Mouse (Mus musculus): ENCODE results near the gene Rmdn2.

Rmdn2 gene

GRCm38 (mm10) chr17:79700871-79701270, 89.2 kb downstream of the Rmdn2 start:
- in situ Hi-C loops (cut with MboI): no loop called here

GRCm38 (mm10) chr17:79705671-79706455, 94.2 kb downstream of the Rmdn2 start:
- in situ Hi-C loops (cut with MboI): no loop called here

- in situ Hi-C loops (cut with MboI): no loop called here
Measured at GRCm38 (mm10) chr17:79708168-79708567, 96.5 kb downstream of the Rmdn2 start.

DNA sequence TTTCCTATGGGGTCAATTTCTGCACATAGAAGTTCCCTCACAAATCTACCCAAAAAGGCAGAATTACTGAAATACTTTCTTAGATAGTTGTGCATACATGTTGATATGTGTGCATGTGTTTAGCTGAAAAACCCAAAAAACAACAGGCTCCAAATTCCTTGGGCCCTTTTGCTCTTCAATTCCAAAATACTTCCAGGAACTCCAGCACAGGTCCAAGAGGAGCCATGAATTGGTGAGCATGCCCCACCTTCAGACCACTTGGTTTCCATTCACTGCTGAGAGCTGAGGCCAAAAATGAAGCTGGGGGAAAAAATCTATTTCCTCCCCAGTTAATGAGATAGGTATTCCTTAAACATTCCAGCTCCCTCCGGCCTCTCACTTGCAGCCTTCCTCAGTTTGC, 98.1 kb downstream of the Rmdn2 start:
- in situ Hi-C loops (cut with MboI): no loop called here

DNA sequence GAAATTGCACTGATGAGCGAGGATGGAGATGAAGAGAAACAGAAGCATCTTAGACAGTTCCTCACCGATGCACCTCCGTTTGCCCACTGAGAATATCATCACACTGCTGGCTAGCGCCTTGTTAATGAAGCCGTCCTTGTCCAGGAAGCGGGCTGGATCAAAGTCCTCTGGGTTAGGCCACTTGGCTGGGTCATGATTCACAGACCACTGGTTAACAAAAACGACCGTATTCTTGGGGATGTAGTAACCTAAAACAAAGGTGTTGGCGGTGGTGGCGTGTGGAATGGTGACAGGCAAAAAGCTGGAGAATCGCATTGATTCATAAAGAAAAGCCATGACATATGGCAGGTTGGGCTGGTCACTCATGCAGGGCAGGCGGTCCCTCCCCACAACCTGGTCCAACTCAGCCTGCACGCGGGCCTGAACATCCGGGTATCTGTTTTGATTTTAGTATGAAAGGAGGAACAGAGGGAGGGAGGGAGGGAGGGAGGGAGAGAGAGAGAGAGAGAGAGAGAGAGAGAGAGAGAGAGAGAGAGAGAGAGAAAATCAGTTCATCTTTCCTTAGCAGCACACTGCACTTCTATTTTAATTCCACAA, 98.7 kb downstream of the Rmdn2 start:
- in situ Hi-C loops (cut with MboI): no loop called here

DNA sequence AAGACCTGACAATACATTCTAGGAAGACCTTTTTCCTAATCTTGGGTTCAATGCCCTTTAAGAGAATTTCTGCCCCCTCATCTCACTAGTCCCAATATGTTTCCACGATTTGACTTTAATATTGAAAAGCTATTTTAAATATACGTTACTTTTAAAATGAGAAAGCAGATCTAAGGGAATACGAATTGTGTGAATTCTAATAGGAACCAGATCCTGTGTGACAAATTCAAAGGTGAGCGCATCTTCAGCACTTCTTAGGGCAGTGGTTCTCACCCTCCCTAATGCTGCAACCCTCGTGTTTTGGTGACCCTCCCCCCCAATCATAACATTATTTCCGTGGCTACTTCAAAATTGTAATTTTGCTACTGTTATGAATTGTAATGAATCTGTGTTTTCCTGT, 100.3 kb downstream of the Rmdn2 start:
- in situ Hi-C loops (cut with MboI): no loop called here

DNA sequence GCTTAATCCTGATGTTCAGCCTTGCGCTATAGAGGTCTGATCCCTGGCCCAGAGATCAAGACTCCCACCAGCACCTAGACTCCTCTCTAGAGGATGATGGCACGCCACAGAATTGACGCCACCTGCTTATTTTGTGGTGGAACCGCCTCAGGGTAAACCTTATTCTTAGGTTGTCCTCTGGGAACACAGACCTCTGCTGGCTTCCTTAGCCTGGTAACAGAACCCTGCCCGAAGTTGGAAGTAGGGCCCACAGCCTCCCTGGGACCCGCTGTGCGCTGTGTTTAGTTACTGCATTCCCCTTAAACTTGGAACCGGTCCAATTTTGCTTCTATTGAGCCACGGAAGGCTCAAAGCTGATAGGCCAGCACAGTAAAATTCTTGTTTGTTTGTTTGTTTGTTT, 100.9 kb downstream of the Rmdn2 start:
- in situ Hi-C loops (cut with MboI): no loop called here

DNA sequence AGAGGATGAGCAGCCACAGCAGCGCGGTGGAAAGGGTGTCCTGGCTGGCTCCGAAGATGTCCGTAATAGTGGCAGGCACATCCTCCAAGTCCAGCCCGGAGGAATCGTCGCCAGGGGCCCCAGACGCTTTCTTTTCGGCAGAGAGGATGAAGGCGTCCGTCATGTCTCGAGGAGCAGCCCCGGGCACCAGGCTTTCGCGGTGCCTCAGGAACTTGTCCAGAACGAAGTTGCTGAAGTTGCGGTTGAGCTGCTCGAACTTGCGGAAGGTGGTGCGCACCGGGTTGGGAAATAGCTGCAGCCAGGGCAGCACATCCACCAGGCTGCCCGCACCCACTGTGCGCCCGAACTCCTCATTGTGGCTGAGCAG, 101.6 kb downstream of the Rmdn2 start:
- in situ Hi-C loops (cut with MboI): no loop called here

- in situ Hi-C loops (cut with MboI): no loop called here
Measured at GRCm38 (mm10) chr17:79713643-79714367, 102.1 kb downstream of the Rmdn2 start.

DNA sequence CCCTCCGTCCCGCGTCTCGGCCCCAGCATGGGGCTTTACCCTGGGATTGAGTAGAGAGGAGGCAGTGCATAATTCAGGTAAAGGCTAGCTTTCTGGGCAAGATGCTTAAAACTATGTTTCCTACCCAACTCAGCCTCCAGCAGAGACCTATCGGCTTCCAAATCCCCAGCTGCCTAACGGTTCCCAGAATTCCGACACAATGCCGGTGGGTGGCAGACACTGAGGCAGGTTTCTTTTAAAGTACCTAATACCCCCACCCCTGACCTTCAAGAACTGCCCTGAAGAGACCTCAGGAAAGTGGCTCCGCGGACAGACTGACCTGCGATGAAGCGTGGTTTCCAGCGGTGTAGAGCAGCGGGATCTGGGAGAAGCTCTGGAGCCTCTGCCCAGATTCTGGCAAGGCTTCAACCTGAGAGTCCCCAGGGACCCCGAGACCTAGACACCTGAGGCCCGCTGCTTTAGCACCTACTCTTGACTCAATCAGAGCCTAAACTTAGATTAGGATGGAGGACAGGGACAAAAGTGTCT, 102.8 kb downstream of the Rmdn2 start:
- in situ Hi-C loops (cut with MboI): no loop called here

GRCm38 (mm10) chr17:79714931-79715637, 103.4 kb downstream of the Rmdn2 start, which contains the start of gene Cyp1b1:
Cyp1b1 (minus strand) TSS chr17:79715061.
- in situ Hi-C loops (cut with MboI): no loop called here

- in situ Hi-C loops (cut with MboI): no loop called here
Measured at GRCm38 (mm10) chr17:79715649-79716143, 104.0 kb downstream of the Rmdn2 start.

DNA sequence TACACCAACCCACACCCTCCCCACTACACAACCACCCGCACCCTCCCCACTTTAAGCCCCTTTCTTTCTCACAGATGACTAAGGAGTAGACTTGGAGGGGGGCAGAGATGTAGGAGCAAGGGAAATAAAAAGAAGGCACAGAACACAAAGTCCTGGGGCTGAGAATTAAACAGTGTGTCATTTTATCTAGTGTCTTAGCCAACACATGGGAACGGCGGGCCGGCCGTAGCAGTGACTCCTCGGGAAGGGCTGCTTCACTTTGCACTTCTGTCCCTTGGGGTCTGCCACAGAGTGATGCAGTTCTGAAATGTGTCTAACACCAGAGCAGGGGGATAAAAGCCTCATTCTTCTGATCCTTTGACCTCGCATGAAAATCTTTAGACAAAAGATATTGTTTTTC, 109.0 kb downstream of the Rmdn2 start:
- in situ Hi-C loops (cut with MboI): no loop called here

- in situ Hi-C loops (cut with MboI): no loop called here
Measured at GRCm38 (mm10) chr17:79726613-79727012, 115.0 kb downstream of the Rmdn2 start.

- in situ Hi-C loops (cut with MboI): no loop called here
Measured at GRCm38 (mm10) chr17:79728053-79728584, 116.5 kb downstream of the Rmdn2 start.

- in situ Hi-C loops (cut with MboI): no loop called here
Measured at GRCm38 (mm10) chr17:79728585-79729503, 117.2 kb downstream of the Rmdn2 start.

GRCm38 (mm10) chr17:79730988-79731387, 119.3 kb downstream of the Rmdn2 start:
- in situ Hi-C loops (cut with MboI): no loop called here

DNA sequence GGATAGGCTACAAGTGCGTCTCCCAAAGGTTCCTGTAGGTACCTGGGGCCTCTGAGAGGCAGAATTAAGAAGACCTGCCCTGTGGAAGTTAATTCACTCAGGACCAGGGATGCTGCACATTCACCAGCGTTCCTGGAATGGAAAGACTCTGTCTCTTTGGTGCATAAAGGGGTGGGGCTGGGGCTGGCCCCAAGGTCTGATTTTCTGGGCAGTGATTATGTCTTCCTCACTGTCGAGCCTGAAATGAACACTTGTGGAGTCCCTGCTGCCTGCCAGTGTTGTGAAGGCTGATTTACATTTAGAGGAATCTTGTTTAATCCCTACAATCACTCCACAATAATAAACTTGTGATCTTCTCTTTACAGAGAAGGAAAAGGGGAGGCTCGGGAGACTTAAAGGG, 121.4 kb downstream of the Rmdn2 start:
- in situ Hi-C loops (cut with MboI): no loop called here

- in situ Hi-C loops (cut with MboI): no loop called here
Measured at GRCm38 (mm10) chr17:79737598-79737997, 125.9 kb downstream of the Rmdn2 start.

DNA sequence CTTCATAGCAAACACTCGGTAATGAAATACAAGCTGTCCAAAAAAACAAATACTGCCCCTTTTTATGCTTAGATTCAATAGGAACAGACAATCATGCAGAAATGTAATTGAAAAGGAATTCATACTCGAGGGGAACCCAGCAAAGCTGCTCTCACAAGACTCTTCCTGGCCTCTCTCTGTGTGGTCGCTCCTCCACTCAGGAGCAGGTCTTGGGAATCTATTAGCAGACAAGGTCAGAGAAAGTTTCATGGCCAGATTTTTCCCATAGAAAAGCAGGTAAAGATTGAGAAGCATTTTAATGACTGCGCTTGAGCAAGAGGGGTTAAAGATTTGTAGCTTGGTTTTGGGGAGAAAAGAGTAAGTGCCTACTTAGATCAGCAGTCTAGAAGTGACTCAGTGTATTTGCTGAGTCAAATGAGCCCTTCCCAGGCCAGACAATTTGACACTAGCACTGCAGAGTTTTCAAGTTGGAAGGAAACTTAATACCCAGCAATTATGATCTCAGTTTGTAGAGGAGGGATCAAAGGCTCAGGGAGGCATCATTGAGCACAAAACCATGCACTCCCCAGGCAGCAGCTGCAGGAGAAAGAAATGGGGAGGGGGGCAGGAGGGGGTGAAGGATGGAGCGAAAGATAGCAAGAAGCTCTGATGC, 127.3 kb downstream of the Rmdn2 start:
- in situ Hi-C loops (cut with MboI): no loop called here

All from mature B cell (primary cell).